Mouse (Mus musculus): Measurements from ENCODE around the gene Asna1. TPM values are rescaled to one million over a fixed set of nuclear protein-coding genes. Genes with fewer than 3 reads are reported as not detected.

Gene Asna1
- polyA plus RNA-seq, 1 experiment from 2014 or later: 33.2 TPM

- DNase-seq (peak; percentile 82), ATAC-seq (no peak)
- Histone ChIP-seq H3K4me1 (ENCODE audit: insufficient read depth) (peaks cover 52% of the 10 kb centered on the region), H3K4me2 (ENCODE audit: low read depth, low read length) (peak overlapping the region; percentile 96), H3K9ac (replicated peaks) (peak overlapping the region; percentile 93), H3K9me3 (ENCODE audit: low read length) (no peaks in the 10 kb centered on the region), H3K27me3 (ENCODE audit: insufficient read depth, low read length) (no peaks in the 10 kb centered on the region), H3K36me3 (replicated peaks; ENCODE audit: insufficient read depth, low read length) (peaks cover 39% of the 10 kb centered on the region), H3K27ac (ENCODE audit: low read depth) (peak overlapping the region; percentile 98), H3K4me3 (ENCODE audit: low read depth, low read length) (peak overlapping the region; percentile 70)
- 0 out of 2 replicates have a peak, but pooled peaks have one; percentile 33 for TF ChIP-seq EP300 (IDR thresholded peaks at IDR 0.05; ENCODE audit: low read depth)
- peak; percentile 96 for TF ChIP-seq CTCF (IDR thresholded peaks at IDR 0.05; ENCODE audit: low read depth)
- WGBS (ENCODE audit: insufficient replicate concordance): 33% methylated on average over 7 of the region's 7 CpGs
These were observed 49.6 kb downstream of the Asna1 start for GRCm38 (mm10) chr8:84975434-84975833.

GRCm38 (mm10) chr8:84974543-84975142, 50.4 kb downstream of the Asna1 start:
- Histone ChIP-seq H3K4me1 (ENCODE audit: insufficient read depth) (peaks cover 49% of the 10 kb centered on the region), H3K36me3 (replicated peaks; ENCODE audit: insufficient read depth, low read length) (peaks cover 39% of the 10 kb centered on the region), H3K4me2 (ENCODE audit: low read depth, low read length) (peak overlapping the region; percentile 96), H3K9me3 (ENCODE audit: low read length) (no peaks in the 10 kb centered on the region), H3K9ac (replicated peaks) (peak overlapping the region; percentile 93), H3K27ac (ENCODE audit: low read depth) (peak overlapping the region; percentile 98), H3K4me3 (ENCODE audit: low read depth, low read length) (peak overlapping the region; percentile 70; the same call in 1 of the 2 replicates), H3K27me3 (ENCODE audit: insufficient read depth, low read length) (no peaks in the 10 kb centered on the region)
- TF ChIP-seq CTCF (IDR thresholded peaks at IDR 0.05; ENCODE audit: low read depth) (no peak), EP300 (IDR thresholded peaks at IDR 0.05; ENCODE audit: low read depth) (no peak)
- DNase-seq (no peak), ATAC-seq (no peak)
- 72% methylated on average over 8 of the region's 8 CpGs for WGBS (ENCODE audit: insufficient replicate concordance)

GRCm38 (mm10) chr8:84973803-84974542, 51.1 kb downstream of the Asna1 start:
- Histone ChIP-seq H3K27me3 (ENCODE audit: insufficient read depth, low read length) (no peaks in the 10 kb centered on the region), H3K4me2 (ENCODE audit: low read depth, low read length) (peak overlapping the region; percentile 96), H3K27ac (ENCODE audit: low read depth) (peak overlapping the region; percentile 98), H3K9ac (replicated peaks) (peak overlapping the region; percentile 93; the same call in 1 of the 2 replicates), H3K4me1 (ENCODE audit: insufficient read depth) (peaks cover 43% of the 10 kb centered on the region), H3K9me3 (ENCODE audit: low read length) (no peaks in the 10 kb centered on the region), H3K4me3 (ENCODE audit: low read depth, low read length) (peak overlapping the region; percentile 6; the same call in 1 of the 2 replicates), H3K36me3 (replicated peaks; ENCODE audit: insufficient read depth, low read length) (peaks cover 39% of the 10 kb centered on the region)
- peak; percentile 9 for ATAC-seq
- TF ChIP-seq CTCF (IDR thresholded peaks at IDR 0.05; ENCODE audit: low read depth): peak; percentile 97
- TF ChIP-seq EP300 (IDR thresholded peaks at IDR 0.05; ENCODE audit: low read depth): no peak
- peak; percentile 82 for DNase-seq
- WGBS (ENCODE audit: insufficient replicate concordance): 60% methylated on average over 4 of the region's 4 CpGs

GRCm38 (mm10) chr8:84973079-84973478, 52.0 kb downstream of the Asna1 start:
- ATAC-seq (no peak), DNase-seq (no peak)
- Histone ChIP-seq H3K27me3 (ENCODE audit: insufficient read depth, low read length) (no peaks in the 10 kb centered on the region), H3K4me3 (ENCODE audit: low read depth, low read length) (no peak overlapping the region), H3K9ac (replicated peaks) (no peak overlapping the region; the same call in 1 of the 2 replicates), H3K9me3 (ENCODE audit: low read length) (no peaks in the 10 kb centered on the region), H3K27ac (ENCODE audit: low read depth) (peak overlapping the region; percentile 98), H3K4me2 (ENCODE audit: low read depth, low read length) (peak overlapping the region; percentile 96), H3K36me3 (replicated peaks; ENCODE audit: insufficient read depth, low read length) (peaks cover 39% of the 10 kb centered on the region), H3K4me1 (ENCODE audit: insufficient read depth) (peaks cover 42% of the 10 kb centered on the region)
- 75% methylated on average over 1 of the region's 1 CpGs for WGBS (ENCODE audit: insufficient replicate concordance)
- no peak for TF ChIP-seq CTCF (IDR thresholded peaks at IDR 0.05; ENCODE audit: low read depth)

GRCm38 (mm10) chr8:84970913-84971312, 54.2 kb downstream of the Asna1 start:
- Histone ChIP-seq H3K27ac (ENCODE audit: low read depth) (peak overlapping the region; percentile 98), H3K27me3 (ENCODE audit: insufficient read depth, low read length) (no peaks in the 10 kb centered on the region), H3K4me3 (ENCODE audit: low read depth, low read length) (peak overlapping the region; percentile 83), H3K4me2 (ENCODE audit: low read depth, low read length) (peak overlapping the region; percentile 96), H3K36me3 (replicated peaks; ENCODE audit: insufficient read depth, low read length) (peaks cover 39% of the 10 kb centered on the region), H3K9me3 (ENCODE audit: low read length) (no peaks in the 10 kb centered on the region), H3K4me1 (ENCODE audit: insufficient read depth) (peaks cover 57% of the 10 kb centered on the region), H3K9ac (replicated peaks) (peak overlapping the region; percentile 91)
- TF ChIP-seq CTCF (IDR thresholded peaks at IDR 0.05; ENCODE audit: low read depth) (no peak), EP300 (IDR thresholded peaks at IDR 0.05; ENCODE audit: low read depth) (peak; percentile 96)
- 41% methylated on average over 5 of the region's 5 CpGs for WGBS (ENCODE audit: insufficient replicate concordance)
- DNase-seq: peak; percentile 79
- peak; percentile 69 for ATAC-seq

GRCm38 (mm10) chr8:84970135-84970790, 54.8 kb downstream of the Asna1 start:
- DNase-seq (peak; percentile 34), ATAC-seq (no peak)
- no peak for TF ChIP-seq CTCF (IDR thresholded peaks at IDR 0.05; ENCODE audit: low read depth)
- no peak for TF ChIP-seq EP300 (IDR thresholded peaks at IDR 0.05; ENCODE audit: low read depth)
- WGBS (ENCODE audit: insufficient replicate concordance): 10% methylated on average over 21 of the region's 21 CpGs
- Histone ChIP-seq H3K36me3 (replicated peaks; ENCODE audit: insufficient read depth, low read length) (peaks cover 39% of the 10 kb centered on the region), H3K9me3 (ENCODE audit: low read length) (no peaks in the 10 kb centered on the region), H3K27ac (ENCODE audit: low read depth) (peak overlapping the region; percentile 98), H3K4me1 (ENCODE audit: insufficient read depth) (peaks cover 55% of the 10 kb centered on the region), H3K27me3 (ENCODE audit: insufficient read depth, low read length) (no peaks in the 10 kb centered on the region), H3K9ac (replicated peaks) (peak overlapping the region; percentile 91), H3K4me2 (ENCODE audit: low read depth, low read length) (peak overlapping the region; percentile 96), H3K4me3 (ENCODE audit: low read depth, low read length) (peak overlapping the region; percentile 83)

All from liver, postnatal 0 days (tissue).